Mouse (Mus musculus): ENCODE data around the gene 2210408I21Rik. TPM values are rescaled to one million over a fixed set of nuclear protein-coding genes. Genes with fewer than 3 reads are reported as not detected.

Gene 2210408I21Rik
- polyA plus RNA-seq, 1 experiment, result 1.4 TPM

DNA sequence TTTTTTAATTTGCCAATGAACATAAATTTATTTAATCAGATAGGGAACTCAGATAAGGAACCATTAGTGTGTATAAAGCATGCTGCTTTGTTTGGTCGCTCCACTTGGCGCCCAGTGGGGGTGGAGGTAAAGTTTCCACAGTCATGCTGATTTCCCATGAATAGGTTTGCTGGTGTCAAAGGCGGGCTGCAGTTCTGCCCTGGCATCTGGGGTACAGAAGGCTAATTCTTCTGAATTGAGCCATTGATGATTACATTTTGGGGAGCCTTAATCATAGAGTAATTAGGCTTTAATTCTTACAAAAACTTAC, 413.0 kb downstream of the 2210408I21Rik start:
- H3K27me3 ChIP-seq (ENCODE audit: control insufficient read depth, insufficient read depth, insufficient read length), result no peaks in the 10 kb centered on the region
- no peak overlapping the region for H3ac ChIP-seq (ENCODE audit: control insufficient read depth, insufficient read length, low read depth)
- no peaks in the 10 kb centered on the region for H3K36me3 ChIP-seq (ENCODE audit: control insufficient read depth, insufficient read depth)
- no peak overlapping the region for H3K4me3 ChIP-seq (ENCODE audit: insufficient read depth, poor library complexity, severe bottlenecking)
- no peaks in the 10 kb centered on the region for H3K79me2 ChIP-seq (ENCODE audit: control insufficient read depth, insufficient read depth)
- TF ChIP-seq MAX (IDR thresholded peaks at IDR 0.05), result no peak
- no peak for TF ChIP-seq CTCF (IDR thresholded peaks at IDR 0.05; ENCODE audit: control insufficient read depth, insufficient read depth, insufficient read length)
- TF ChIP-seq MYOG (IDR thresholded peaks at IDR 0.05; ENCODE audit: control insufficient read depth, extremely low read depth, insufficient read length), result no peak
- H3K79me3 ChIP-seq (ENCODE audit: low read depth), result no peaks in the 10 kb centered on the region

DNA sequence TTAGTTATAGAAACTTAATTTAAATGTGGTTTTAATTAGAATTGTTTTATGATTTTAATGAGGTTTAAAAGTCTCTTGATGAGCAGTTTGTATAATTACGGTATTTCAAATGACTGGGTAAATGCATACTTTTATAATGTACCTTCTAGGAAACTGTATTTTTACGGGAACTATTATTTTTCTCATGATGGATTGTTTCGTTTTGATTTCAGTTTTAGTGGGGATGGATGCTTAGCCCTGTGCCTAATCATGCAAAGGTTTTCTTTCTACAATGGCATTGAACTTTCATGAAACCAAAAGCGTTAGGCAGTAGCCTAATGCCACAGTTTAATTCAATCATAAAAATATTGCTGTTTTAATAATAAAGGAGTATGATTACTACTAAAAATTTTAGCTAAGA, 413.4 kb downstream of the 2210408I21Rik start:
- Histone ChIP-seq H3K27me3 (ENCODE audit: control insufficient read depth, insufficient read depth, insufficient read length) (no peaks in the 10 kb centered on the region), H3K36me3 (ENCODE audit: control insufficient read depth, insufficient read depth) (no peaks in the 10 kb centered on the region), H3K79me3 (ENCODE audit: low read depth) (no peaks in the 10 kb centered on the region), H3K79me2 (ENCODE audit: control insufficient read depth, insufficient read depth) (no peaks in the 10 kb centered on the region), H3ac (ENCODE audit: control insufficient read depth, insufficient read length, low read depth) (no peak overlapping the region), H3K4me3 (ENCODE audit: insufficient read depth, poor library complexity, severe bottlenecking) (no peak overlapping the region)
- TF ChIP-seq MYOG (IDR thresholded peaks at IDR 0.05; ENCODE audit: control insufficient read depth, extremely low read depth, insufficient read length) (no peak), MAX (IDR thresholded peaks at IDR 0.05) (no peak), MYOD1 (IDR thresholded peaks at IDR 0.05; ENCODE audit: control insufficient read depth, insufficient read length, low read depth) (no peak), CTCF (IDR thresholded peaks at IDR 0.05; ENCODE audit: control insufficient read depth, insufficient read depth, insufficient read length) (no peak), FOSL1 (IDR thresholded peaks at IDR 0.05; ENCODE audit: insufficient read depth, low read length, poor library complexity, severe bottlenecking) (no peak), CEBPB (IDR thresholded peaks at IDR 0.05; ENCODE audit: low read depth) (no peak), USF1 (IDR thresholded peaks at IDR 0.05; ENCODE audit: low read depth) (no peak)

- Histone ChIP-seq H3ac (ENCODE audit: control insufficient read depth, insufficient read length, low read depth) (no peak overlapping the region), H3K79me2 (ENCODE audit: control insufficient read depth, insufficient read depth) (no peaks in the 10 kb centered on the region), H3K36me3 (ENCODE audit: control insufficient read depth, insufficient read depth) (no peaks in the 10 kb centered on the region), H3K27me3 (ENCODE audit: control insufficient read depth, insufficient read depth, insufficient read length) (no peaks in the 10 kb centered on the region), H3K79me3 (ENCODE audit: low read depth) (no peaks in the 10 kb centered on the region), H3K4me3 (ENCODE audit: insufficient read depth, poor library complexity, severe bottlenecking) (no peak overlapping the region)
- TF ChIP-seq MYOD1 (IDR thresholded peaks at IDR 0.05; ENCODE audit: control insufficient read depth, insufficient read length, low read depth) (no peak), USF1 (IDR thresholded peaks at IDR 0.05; ENCODE audit: low read depth) (no peak), MYOG (IDR thresholded peaks at IDR 0.05; ENCODE audit: control insufficient read depth, extremely low read depth, insufficient read length) (no peak), CEBPB (IDR thresholded peaks at IDR 0.05; ENCODE audit: low read depth) (no peak), MAX (IDR thresholded peaks at IDR 0.05) (no peak), FOSL1 (IDR thresholded peaks at IDR 0.05; ENCODE audit: insufficient read depth, low read length, poor library complexity, severe bottlenecking) (no peak), CTCF (IDR thresholded peaks at IDR 0.05; ENCODE audit: control insufficient read depth, insufficient read depth, insufficient read length) (no peak)
These were observed 458.7 kb downstream of the 2210408I21Rik start for GRCm38 (mm10) chr13:77594011-77594410.

DNA sequence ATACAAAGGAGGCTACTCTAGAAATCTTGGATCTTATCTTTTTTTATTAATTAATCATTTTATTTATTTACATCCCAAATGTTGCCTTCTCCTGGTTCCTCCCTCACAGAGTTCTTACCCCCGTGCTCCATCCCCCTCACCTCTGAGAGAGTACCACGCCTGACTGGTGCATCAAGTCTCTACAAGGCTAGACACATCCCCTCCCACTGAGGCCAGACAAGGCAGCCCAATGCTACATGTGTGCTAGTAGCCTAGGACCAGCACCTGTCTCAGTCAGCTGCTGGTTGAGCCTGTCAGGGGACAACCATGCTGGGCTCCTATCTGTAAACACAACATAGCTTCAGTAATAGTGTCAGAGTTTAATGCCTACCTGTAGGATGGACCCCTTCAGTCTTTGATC, 480.0 kb downstream of the 2210408I21Rik start:
- no peaks in the 10 kb centered on the region for H3K79me3 ChIP-seq (ENCODE audit: low read depth)
- H3K27me3 ChIP-seq (ENCODE audit: control insufficient read depth, insufficient read depth, insufficient read length), result no peaks in the 10 kb centered on the region
- no peak overlapping the region for H3ac ChIP-seq (ENCODE audit: control insufficient read depth, insufficient read length, low read depth)
- TF ChIP-seq MAX (IDR thresholded peaks at IDR 0.05), result no peak
- no peak for TF ChIP-seq CTCF (IDR thresholded peaks at IDR 0.05; ENCODE audit: control insufficient read depth, insufficient read depth, insufficient read length)
- no peak for TF ChIP-seq USF1 (IDR thresholded peaks at IDR 0.05; ENCODE audit: low read depth)
- no peak for TF ChIP-seq CEBPB (IDR thresholded peaks at IDR 0.05; ENCODE audit: low read depth)
- TF ChIP-seq MYOG (IDR thresholded peaks at IDR 0.05; ENCODE audit: control insufficient read depth, extremely low read depth, insufficient read length), result no peak
- no peak for TF ChIP-seq MYOD1 (IDR thresholded peaks at IDR 0.05; ENCODE audit: control insufficient read depth, insufficient read length, low read depth)
- no peak for TF ChIP-seq FOSL1 (IDR thresholded peaks at IDR 0.05; ENCODE audit: insufficient read depth, low read length, poor library complexity, severe bottlenecking)
- no peaks in the 10 kb centered on the region for H3K79me2 ChIP-seq (ENCODE audit: control insufficient read depth, insufficient read depth)
- no peak overlapping the region for H3K4me3 ChIP-seq (ENCODE audit: insufficient read depth, poor library complexity, severe bottlenecking)
- no peaks in the 10 kb centered on the region for H3K36me3 ChIP-seq (ENCODE audit: control insufficient read depth, insufficient read depth)

Other genes with a start within 250 kb of the 2210408I21Rik start
- gene Slf1, start 67 bp upstream of the 2210408I21Rik start, polyA plus RNA-seq (2012; fragmentation: generic; extraction: Trizol), result 3.0 TPM